Mouse (Mus musculus): Measurements from ENCODE around the gene Henmt1. TPM values are rescaled to one million over a fixed set of nuclear protein-coding genes. Genes with fewer than 3 reads are reported as not detected.

Henmt1 gene
- total RNA-seq (2023), result not detected

GRCm38 (mm10) chr3:108939573-108939972, at the start of gene Henmt1:
Gene Henmt1, plus strand, starts transcription at chr3:108939873.

DNA sequence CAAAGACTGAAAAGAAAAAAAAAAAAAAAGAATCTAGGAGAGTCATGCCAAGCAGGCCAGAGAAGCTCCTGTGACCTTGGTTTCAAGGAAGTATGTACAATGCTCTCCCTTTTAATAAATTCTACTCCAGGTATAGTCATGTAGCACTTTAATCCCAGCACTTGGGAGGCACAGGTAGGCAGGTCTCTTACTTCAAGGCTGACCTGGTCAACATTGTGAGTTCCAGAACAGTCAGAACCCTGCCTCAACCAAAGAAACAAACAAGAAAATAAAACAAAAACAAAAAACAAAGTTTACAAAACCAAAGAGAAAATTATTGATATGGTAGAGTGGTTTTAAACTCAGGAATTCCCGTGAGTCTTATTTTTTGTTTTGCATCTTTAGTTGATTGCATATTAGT, 49.8 kb upstream of the Henmt1 start, which contains the start of gene Fndc7:
Fndc7 (minus strand) TSS at position 101 of the 400 bp plus-strand sequence.

GRCm38 (mm10) chr3:108911548-108912413, 27.9 kb upstream of the Henmt1 start, which contains the start of gene Prpf38b:
Gene Prpf38b, minus strand, starts transcription at chr3:108911727.

GRCm38 (mm10) chr3:108940001-108940633, 444 bp downstream of the Henmt1 start, which contains the start of gene Gm9857:
Gene Gm9857, minus strand, starts transcription at chr3:108940445.

Other genes with a start within 250 kb of the Henmt1 start
- gene Gpsm2, start 217.6 kb upstream of the Henmt1 start, total RNA-seq (2023), result 10 to 100 TPM; 24.5 to 32.1 TPM
- under 1 TPM; 0.07 to 0.53 TPM for gene Aknad1, start 200.2 kb upstream of the Henmt1 start, total RNA-seq (2023)
- gene Stxbp3, start 99.3 kb upstream of the Henmt1 start, total RNA-seq (2023), result 10 to 100 TPM; 38.1 to 52.3 TPM
- gene Fndc7, start 49.9 kb upstream of the Henmt1 start, total RNA-seq (2023), result under 1 TPM in 1 of 2 experiments, not detected in 1; 0.22 TPM
- gene Prpf38b, start 28.1 kb upstream of the Henmt1 start, total RNA-seq (2023), result 10 to 100 TPM; 80.0 to 93.5 TPM
- gene Gm9857, start 572 bp downstream of the Henmt1 start, total RNA-seq (2023), result not detected
- gene Fam102b, start 87.7 kb downstream of the Henmt1 start, total RNA-seq (2023), result 10 to 100 TPM; 14.9 to 16.4 TPM
- not detected for gene Slc25a54, start 140.6 kb downstream of the Henmt1 start, total RNA-seq (2023)
- gene Slc25a24, start 183.3 kb downstream of the Henmt1 start, total RNA-seq (2023), result 10 to 100 TPM; 65.3 to 77.7 TPM

Measured in neutrophil, adult 83 days (primary cell).